Mouse (Mus musculus) frontal cortex, postnatal 25 days (tissue): Measurements from ENCODE around the gene Kctd14.
"Not testable (repeated sequence)": the region's sequence is repeated elsewhere in the genome, so short reads cannot be mapped to it uniquely, and the experiment has no call there.

Source experiments
- DNase-seq, 2 experiments: peaks; one replicate each; pipeline ENCODE4 v3.0.0; 2022; ENCODE audit warnings: low spot score in 2 of 2

The Kctd14 gene

GRCm38 (mm10) chr7:97451023-97451422 lies at the start of gene Kctd14:
TSS of gene Kctd14 (plus strand) at chr7:97451323.
- DNase-seq, result not testable (repeated sequence)

DNA sequence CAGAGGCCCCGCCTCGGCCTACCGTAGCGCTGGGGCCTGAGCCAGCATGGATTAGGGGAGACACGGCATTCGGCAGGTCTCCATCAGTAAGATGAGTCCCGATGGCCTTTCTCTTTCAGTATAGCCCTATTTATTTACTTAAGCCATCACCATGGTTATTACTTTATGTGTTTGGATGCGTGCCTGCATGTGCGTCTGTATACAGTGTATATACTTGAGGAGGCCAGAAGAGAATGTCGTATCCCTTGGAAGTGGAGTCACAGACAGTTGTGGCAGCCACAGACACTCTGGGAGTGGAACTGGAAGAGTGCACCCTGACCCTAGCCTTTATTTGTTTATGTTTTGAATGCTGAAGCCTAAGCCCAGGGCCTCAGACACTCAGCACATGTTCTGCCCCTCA lies 44.0 kb upstream of the Kctd14 start:
- no peak for DNase-seq

- DNase-seq, result no peak
Observed at GRCm38 (mm10) chr7:97411106-97411505, 40.0 kb upstream of the Kctd14 start.

- DNase-seq, result no peak
Observed at GRCm38 (mm10) chr7:97411575-97411974, 39.5 kb upstream of the Kctd14 start.

DNA sequence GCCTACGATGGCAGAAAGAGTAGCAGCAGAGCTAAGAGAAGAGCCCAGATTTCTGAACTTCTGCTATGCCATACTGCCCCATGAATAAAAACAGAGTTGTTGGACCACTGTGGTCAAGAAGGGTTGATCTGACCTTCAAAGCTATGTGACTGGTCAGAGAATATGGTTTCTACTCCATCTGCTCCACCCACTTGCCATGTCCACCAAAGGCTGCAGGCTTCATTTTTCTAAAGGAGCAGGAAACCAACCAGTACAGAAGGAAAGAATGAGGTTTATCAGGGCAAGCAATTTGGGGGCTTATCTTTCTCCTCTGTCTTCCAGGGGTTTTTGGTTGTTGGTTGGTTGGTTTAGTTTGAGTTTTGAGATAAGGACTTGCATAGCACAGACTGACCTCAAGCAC lies 37.1 kb upstream of the Kctd14 start:
- DNase-seq, result no peak

- no peak for DNase-seq
Observed at GRCm38 (mm10) chr7:97414426-97414825, 36.7 kb upstream of the Kctd14 start.

DNA sequence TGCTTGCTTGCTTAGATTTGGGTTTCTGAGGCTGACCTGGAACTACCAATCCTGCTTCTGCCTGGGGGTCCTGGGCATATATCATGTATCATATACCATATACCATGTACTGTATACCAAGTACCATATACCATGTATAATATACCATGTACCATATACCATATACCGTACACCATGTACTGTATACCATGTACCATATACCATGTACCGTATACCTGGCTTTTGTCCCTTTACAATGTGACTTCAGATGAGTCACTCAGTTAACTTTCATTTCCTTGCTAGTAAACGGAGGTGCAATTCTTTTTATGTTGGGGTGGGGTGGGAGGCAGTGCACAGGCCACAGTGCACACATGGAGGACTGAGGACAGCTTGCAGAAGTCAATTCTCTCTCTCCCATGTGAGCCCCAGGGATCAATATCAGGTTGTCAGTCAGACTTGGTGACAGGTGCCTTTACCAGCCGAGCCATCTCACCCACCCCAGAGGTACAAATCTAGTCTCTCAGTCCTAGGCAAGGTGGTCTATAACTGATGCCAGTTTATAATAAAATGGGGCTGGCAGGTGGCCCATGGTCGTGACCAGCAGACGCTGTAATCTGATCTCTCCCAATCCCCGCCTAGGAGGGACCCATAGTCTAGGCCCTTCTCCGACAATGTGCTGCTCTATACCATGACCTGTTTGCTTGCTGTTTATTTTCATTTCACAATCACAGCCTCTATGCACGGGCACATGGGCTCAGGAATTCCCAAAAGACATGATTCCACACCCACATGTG lies 36.0 kb upstream of the Kctd14 start:
- no peak for DNase-seq

GRCm38 (mm10) chr7:97416473-97416872 lies 34.6 kb upstream of the Kctd14 start:
- DNase-seq, result no peak

DNA sequence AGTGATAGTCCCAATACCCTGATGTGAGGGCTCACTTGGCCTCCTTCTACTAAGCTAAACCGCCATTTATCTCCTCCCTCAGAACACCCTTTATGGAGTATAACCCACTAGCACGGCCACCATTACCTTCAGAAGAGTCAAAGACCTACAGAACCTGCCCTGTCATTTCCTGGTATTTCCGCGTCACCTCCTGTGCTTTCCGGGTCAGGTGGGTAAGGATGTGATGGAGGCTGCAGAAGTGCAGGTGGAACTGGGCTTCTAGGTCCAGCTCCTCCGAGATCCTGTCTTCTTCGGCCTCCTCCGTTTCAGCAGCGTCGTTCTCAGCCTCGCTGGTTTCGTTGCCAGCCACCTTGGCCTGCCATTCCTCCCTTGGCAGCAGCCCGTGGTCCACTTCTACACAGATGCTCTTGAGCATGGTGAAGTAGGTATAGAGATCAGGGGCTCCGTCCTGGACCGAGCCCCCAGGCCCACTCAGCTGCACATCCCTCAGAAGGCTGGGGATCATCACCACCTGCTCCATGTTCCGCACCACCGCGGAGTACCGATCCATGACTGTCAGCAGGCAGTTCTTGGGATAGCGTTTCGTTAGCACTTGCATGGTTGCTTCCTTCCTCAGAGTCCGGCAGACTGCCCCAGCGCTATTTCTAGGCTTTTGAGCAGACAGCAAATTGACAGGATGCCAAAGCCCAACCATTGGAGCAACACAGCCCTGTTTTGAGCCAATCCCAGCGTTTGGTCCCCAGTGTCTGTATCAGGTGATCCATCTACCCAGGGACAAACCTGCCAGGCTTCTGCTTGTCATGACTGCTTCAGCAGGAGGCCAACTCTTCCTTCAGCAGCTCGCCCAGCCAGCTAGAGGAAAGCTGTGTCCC lies 34.0 kb upstream of the Kctd14 start, which contains the start of gene Thrsp:
TSS of gene Thrsp (minus strand) at position 825 of the 872 bp plus-strand sequence.
- peak; percentile 37 to 48 for DNase-seq

- no peak for DNase-seq
Observed at GRCm38 (mm10) chr7:97418717-97419116, 32.4 kb upstream of the Kctd14 start.

GRCm38 (mm10) chr7:97419163-97419562 lies 32.0 kb upstream of the Kctd14 start:
- DNase-seq, result no peak

DNA sequence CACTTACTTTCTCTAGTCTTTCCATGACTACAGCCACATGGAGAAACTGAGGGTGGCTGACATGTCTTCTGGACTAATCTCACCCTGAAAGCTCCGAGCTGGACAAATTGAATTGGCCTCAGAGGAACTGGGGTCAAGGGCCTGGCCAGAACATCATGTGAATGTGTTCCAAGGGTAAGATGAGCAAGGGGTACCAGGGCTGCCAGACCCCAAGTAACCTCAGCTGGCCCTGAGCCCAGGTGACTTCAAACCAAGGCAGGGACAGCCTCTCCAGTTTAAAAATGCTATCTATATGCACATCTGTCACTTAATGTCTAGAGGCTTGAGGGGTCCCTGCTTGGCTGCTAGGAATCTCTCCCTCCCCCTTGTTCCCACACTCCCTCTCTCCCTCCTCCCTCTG lies 30.7 kb upstream of the Kctd14 start:
- DNase-seq, result no peak

- no peak for DNase-seq
Observed at GRCm38 (mm10) chr7:97420958-97421651, 30.0 kb upstream of the Kctd14 start.

- no peak for DNase-seq
Observed at GRCm38 (mm10) chr7:97423754-97424153, 27.4 kb upstream of the Kctd14 start.

GRCm38 (mm10) chr7:97424621-97425245 lies 26.4 kb upstream of the Kctd14 start:
- peak; percentile 86 to 93 for DNase-seq

DNA sequence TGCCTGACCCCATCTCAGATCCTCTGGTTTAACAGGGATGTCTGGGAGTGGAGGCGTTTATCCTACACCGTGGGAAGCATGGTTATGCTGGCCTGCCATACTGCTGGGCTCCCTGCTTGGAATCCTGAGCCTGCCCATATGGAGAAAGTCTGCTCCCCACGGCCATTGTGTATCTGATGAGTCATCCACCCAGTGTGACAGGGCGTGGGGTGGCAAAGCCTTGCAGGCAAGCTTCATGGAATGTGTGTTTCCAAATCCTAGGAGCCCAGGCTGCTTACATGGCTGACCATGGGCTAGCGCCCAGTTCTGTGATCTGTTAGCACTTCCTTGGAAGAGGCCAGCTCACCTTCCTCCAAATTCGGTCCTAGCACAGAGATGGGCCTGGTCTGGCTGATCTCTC lies 24.6 kb upstream of the Kctd14 start:
- DNase-seq, result no peak

- no peak for DNase-seq
Observed at GRCm38 (mm10) chr7:97427296-97427695, 23.8 kb upstream of the Kctd14 start.

DNA sequence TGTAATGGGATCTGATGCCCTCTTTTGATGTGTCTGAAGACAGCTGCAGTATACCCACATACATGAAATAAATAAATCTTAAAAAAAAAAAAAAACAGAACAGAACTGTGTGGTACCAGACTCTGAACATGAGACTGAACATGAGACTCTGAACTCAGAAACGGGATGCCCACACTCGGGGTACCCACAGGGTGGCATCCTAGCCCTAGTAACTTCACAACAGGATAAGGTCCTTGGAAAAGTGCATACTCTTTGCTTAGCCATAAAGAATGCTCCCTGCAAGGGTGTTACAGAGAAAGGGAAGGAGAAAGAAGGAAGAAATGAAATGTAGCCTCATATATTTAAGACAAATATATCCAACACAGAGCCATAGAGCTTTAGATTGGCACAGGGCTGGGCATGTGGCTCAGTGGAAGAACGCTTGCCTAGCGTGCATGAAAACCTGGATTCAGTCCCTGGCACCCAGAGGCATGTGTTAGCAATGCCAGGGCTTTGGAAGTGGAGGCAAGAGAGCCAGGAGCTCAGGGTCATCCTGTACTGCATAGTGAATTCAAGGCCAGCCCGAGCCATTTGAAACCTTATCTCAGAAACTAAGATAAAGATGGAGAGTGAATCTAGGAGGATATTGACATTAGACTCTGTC lies 23.2 kb upstream of the Kctd14 start:
- no peak for DNase-seq

GRCm38 (mm10) chr7:97429705-97430104 lies 21.4 kb upstream of the Kctd14 start:
- no peak for DNase-seq

DNA sequence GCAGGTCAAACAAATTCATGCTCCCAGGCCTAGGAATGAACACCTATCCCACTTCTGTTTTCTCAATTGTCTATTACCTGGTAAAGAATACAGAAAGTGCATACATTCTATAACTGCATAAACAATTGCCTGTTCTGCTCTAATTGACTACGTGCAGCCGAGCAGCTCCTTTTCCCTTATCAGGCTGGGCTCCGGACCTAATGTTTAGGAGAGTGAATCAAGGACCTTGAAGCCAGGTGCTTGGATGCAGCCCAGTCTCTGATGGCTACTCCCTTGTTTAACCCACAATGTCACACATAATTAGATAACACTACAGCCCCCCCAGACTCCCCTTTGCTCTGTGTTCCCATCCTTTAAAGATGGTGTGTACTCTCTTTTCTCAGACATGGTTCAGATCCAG lies 17.6 kb upstream of the Kctd14 start:
- DNase-seq, result not testable (repeated sequence)

DNA sequence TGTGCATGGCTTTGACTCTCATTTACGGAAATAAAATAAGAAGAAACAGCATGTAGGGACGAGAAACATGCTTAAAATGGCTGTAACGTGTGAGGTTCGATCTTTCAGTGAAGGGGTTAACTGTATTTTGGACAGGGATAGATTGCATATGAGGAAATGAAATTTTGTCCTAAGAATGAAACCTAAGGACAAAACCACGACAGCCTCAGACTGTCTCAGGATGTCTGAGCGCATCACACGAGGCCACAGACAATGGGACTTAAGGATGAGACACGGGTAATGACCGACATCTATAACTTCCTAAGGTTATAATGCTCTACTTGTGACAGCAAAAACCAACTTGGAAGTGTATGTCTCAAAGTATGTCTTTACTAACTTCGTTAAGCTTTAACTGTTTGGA lies 16.6 kb upstream of the Kctd14 start:
- DNase-seq, result no peak
